Mouse (Mus musculus): ENCODE measurements around the gene Syt7. TPM values are rescaled to one million over a fixed set of nuclear protein-coding genes. Genes with fewer than 3 reads are reported as not detected.

Syt7 gene
- polyA plus RNA-seq, 1 experiment from 2014 or later = 4.7 TPM

- Histone ChIP-seq H3K27me3 (ENCODE audit: control insufficient read depth, insufficient read depth, low read length) (no peaks in the 10 kb centered on the region), H3K4me2 (ENCODE audit: low read depth) (no peak overlapping the region), H3K9ac (ENCODE audit: low read length) (no peak overlapping the region), H3K9me3 (ENCODE audit: control insufficient read depth, low read length) (no peaks in the 10 kb centered on the region), H3K36me3 (ENCODE audit: control insufficient read depth, insufficient read depth, low read length) (peaks cover 4% of the 10 kb centered on the region; the same call in 1 of the 2 replicates), H3K27ac (ENCODE audit: low read depth, low read length) (0 out of 2 replicates have a peak overlapping the region, but pooled peaks have one; percentile 34), H3K4me1 (ENCODE audit: control insufficient read depth, insufficient read depth, low read length) (peaks cover under 1% of the 10 kb centered on the region; the same call in 1 of the 2 replicates), H3K4me3 (ENCODE audit: low read depth, low read length) (no peak overlapping the region)
- 60% methylated on average over 8 of the region's 8 CpGs for WGBS
- no peak for DNase-seq (ENCODE audit: low spot score)
- no peak for ATAC-seq (ENCODE audit: insufficient read depth, low FRiP score, low TSS enrichment)
Observed at GRCm38 (mm10) chr19:10497512-10498160, 108.7 kb downstream of the Syt7 start.

DNA sequence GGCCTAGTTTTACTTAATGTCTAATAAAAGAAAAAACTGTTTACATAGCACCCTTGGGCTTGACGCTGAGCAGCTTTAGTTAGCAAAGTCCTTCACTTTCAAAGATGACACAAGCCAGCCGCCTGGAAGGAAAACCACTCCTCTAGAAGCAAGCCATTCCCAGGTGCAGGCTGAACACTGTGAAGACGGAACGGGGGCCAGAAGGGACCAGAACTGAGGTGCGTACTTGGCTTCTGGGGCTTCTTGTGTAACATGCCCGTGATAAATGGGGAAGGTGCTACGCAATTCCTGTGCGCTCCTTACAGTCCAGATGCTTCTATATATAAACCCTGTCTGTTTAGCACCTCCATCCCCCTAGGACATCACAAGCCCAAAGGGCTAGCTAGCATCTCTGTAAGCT lies 111.7 kb downstream of the Syt7 start:
- Histone ChIP-seq H3K9ac (ENCODE audit: low read length) (no peak overlapping the region), H3K27me3 (ENCODE audit: control insufficient read depth, insufficient read depth, low read length) (no peaks in the 10 kb centered on the region), H3K27ac (ENCODE audit: low read depth, low read length) (no peak overlapping the region), H3K4me3 (ENCODE audit: low read depth, low read length) (no peak overlapping the region), H3K4me2 (ENCODE audit: low read depth) (no peak overlapping the region), H3K4me1 (ENCODE audit: control insufficient read depth, insufficient read depth, low read length) (no peaks in the 10 kb centered on the region; the same call in 1 of the 2 replicates), H3K9me3 (ENCODE audit: control insufficient read depth, low read length) (no peaks in the 10 kb centered on the region), H3K36me3 (ENCODE audit: control insufficient read depth, insufficient read depth, low read length) (peaks cover 5% of the 10 kb centered on the region; the same call in 1 of the 2 replicates)
- ATAC-seq (ENCODE audit: insufficient read depth, low FRiP score, low TSS enrichment) = no peak
- WGBS = 95% methylated on average over 8 of the region's 8 CpGs
- DNase-seq (ENCODE audit: low spot score) = no peak

DNA sequence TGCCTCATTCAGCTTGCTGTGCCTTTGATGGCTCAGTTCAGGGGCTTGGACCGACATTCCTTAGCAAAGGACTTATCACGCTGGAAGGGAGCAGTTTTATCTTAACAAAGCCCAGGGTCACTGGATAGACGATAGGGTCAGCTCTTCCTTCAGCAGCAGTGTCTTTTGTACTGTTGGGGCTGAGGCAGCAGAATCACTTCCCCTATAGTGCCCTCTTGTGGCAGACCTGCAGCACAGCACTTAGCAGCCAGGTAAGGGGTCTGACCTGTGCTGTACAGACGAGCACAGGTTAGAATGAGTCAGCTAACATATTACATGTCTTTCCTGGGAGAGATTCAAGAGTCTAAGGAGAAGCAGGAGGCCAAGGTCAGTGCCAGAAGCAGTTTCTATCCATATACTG lies 113.7 kb downstream of the Syt7 start:
- no peak overlapping the region for H3K4me2 ChIP-seq (ENCODE audit: low read depth)
- peaks cover 5% of the 10 kb centered on the region; the same call in 1 of the 2 replicates for H3K36me3 ChIP-seq (ENCODE audit: control insufficient read depth, insufficient read depth, low read length)
- no peak overlapping the region for H3K27ac ChIP-seq (ENCODE audit: low read depth, low read length)
- no peaks in the 10 kb centered on the region for H3K27me3 ChIP-seq (ENCODE audit: control insufficient read depth, insufficient read depth, low read length)
- WGBS = 11% methylated on average over 4 of the region's 4 CpGs
- no peak overlapping the region for H3K9ac ChIP-seq (ENCODE audit: low read length)
- ATAC-seq (ENCODE audit: insufficient read depth, low FRiP score, low TSS enrichment) = peak; percentile 68
- no peaks in the 10 kb centered on the region for H3K9me3 ChIP-seq (ENCODE audit: control insufficient read depth, low read length)
- no peak overlapping the region for H3K4me3 ChIP-seq (ENCODE audit: low read depth, low read length)
- H3K4me1 ChIP-seq (ENCODE audit: control insufficient read depth, insufficient read depth, low read length) = no peaks in the 10 kb centered on the region
- peak; percentile 61 for DNase-seq (ENCODE audit: low spot score)

Other genes starting within 250 kb of the Syt7 start
- gene Fads1, start 206.2 kb upstream of the Syt7 start, polyA plus RNA-seq (2014; fragmentation: Nextera tagmentation; extraction: Ambion mirVana) = 160 and 171 TPM in 2 replicates
- 379 and 382 TPM in 2 replicates for gene Tmem258, start 185.1 kb upstream of the Syt7 start, polyA plus RNA-seq (2014; fragmentation: Nextera tagmentation; extraction: Ambion mirVana)
- gene Fen1, start 184.9 kb upstream of the Syt7 start, polyA plus RNA-seq (2014; fragmentation: Nextera tagmentation; extraction: Ambion mirVana) = 106 and 113 TPM in 2 replicates
- gene Myrf, start 148.3 kb upstream of the Syt7 start, polyA plus RNA-seq (2014; fragmentation: Nextera tagmentation; extraction: Ambion mirVana) = 1.8 and 2.5 TPM in 2 replicates
- gene Dagla, start 84.2 kb upstream of the Syt7 start, polyA plus RNA-seq (2014; fragmentation: Nextera tagmentation; extraction: Ambion mirVana) = 3.2 and 3.4 TPM in 2 replicates
- 0.55 and 0.56 TPM in 2 replicates for gene Lrrc10b, start 68.4 kb downstream of the Syt7 start, polyA plus RNA-seq (2014; fragmentation: Nextera tagmentation; extraction: Ambion mirVana)
- 0.17 TPM in 1 of 2 replicates, not detected in the other for gene Ppp1r32, start 93.8 kb downstream of the Syt7 start, polyA plus RNA-seq (2014; fragmentation: Nextera tagmentation; extraction: Ambion mirVana)
- gene Cpsf7, start 136.2 kb downstream of the Syt7 start, polyA plus RNA-seq (2014; fragmentation: Nextera tagmentation; extraction: Ambion mirVana) = 64.5 and 68.0 TPM in 2 replicates
- gene Sdhaf2, start 137.1 kb downstream of the Syt7 start, polyA plus RNA-seq (2014; fragmentation: Nextera tagmentation; extraction: Ambion mirVana) = 66.7 and 68.1 TPM in 2 replicates
- 57.7 and 59.4 TPM in 2 replicates for gene Tmem216, start 167.1 kb downstream of the Syt7 start, polyA plus RNA-seq (2014; fragmentation: Nextera tagmentation; extraction: Ambion mirVana)
- gene Cyb561a3, start 188.1 kb downstream of the Syt7 start, polyA plus RNA-seq (2014; fragmentation: Nextera tagmentation; extraction: Ambion mirVana) = 13.2 and 14.3 TPM in 2 replicates
- 55.8 and 56.2 TPM in 2 replicates for gene Tmem138, start 188.3 kb downstream of the Syt7 start, polyA plus RNA-seq (2014; fragmentation: Nextera tagmentation; extraction: Ambion mirVana)
- gene Ddb1, start 216.2 kb downstream of the Syt7 start, polyA plus RNA-seq (2014; fragmentation: Nextera tagmentation; extraction: Ambion mirVana) = 442 and 460 TPM in 2 replicates
- gene Tkfc, start 216.6 kb downstream of the Syt7 start, polyA plus RNA-seq (2014; fragmentation: Nextera tagmentation; extraction: Ambion mirVana) = 21.2 and 22.7 TPM in 2 replicates
- gene Vwce, start 245.1 kb downstream of the Syt7 start, polyA plus RNA-seq (2014; fragmentation: Nextera tagmentation; extraction: Ambion mirVana) = 0.34 TPM in 2 replicates